Comparison of ENCODE assay signal across 34 mouse cellular contexts in genomic region chr6:129383466-129383865, GRCm38 (mm10). TPM values are rescaled to one million over a fixed set of nuclear protein-coding genes. Genes with fewer than 3 reads are reported as not detected.
DNase-seq lines count a peak whose midpoint lies in the region; ATAC-seq and TF ChIP-seq lines count a peak whose summit lies in the region.
"Had no signal": no experiment of that assay in that cellular context is flagged by ENCODE, and none has a peak within 500 bp of the region (broad histone marks: within the 10 kb centered on the region; RNA-seq: fewer than 3 reads in every experiment).

No protein-coding gene starts in this region.

- TF ChIP-seq POLR2A in kidney, adult 2 months (IDR thresholded peaks at IDR 0.05; ENCODE audit: low read depth, low read length) = no peak
- TF ChIP-seq POLR2A in lung, adult 2 months (IDR thresholded peaks at IDR 0.05; ENCODE audit: borderline replicate concordance, extremely low read depth, low read depth, low read length) = no peak
- TF ChIP-seq POLR2A in myocyte (IDR thresholded peaks at IDR 0.05; ENCODE audit: insufficient read length, low read depth) = no peak

- no peak overlapping the region for H3K9ac ChIP-seq in lung, embryonic 14.5 days
- H3K9ac ChIP-seq: forebrain, embryonic 15.5 days; heart, embryonic 12.5 days; hindbrain, embryonic 15.5 days; limb, embryonic 13.5 days; liver, embryonic 12.5 days; liver, postnatal 0 days; midbrain, embryonic 13.5 days had no signal

- 51% methylated on average over 3 of the region's 3 CpGs for whole genome bisulfite sequencing in kidney, adult 2 months
- 36% methylated on average over 3 of the region's 3 CpGs for WGBS in lung, embryonic 14.5 days
- 58% methylated on average over 3 of the region's 3 CpGs for WGBS in lung, adult 2 months

- no peaks in the 10 kb centered on the region for H3K79me2 ChIP-seq in myocyte (ENCODE audit: control insufficient read depth, insufficient read depth)

- peak; percentile 54; the same call in 1 of the 2 replicates for ATAC-seq in lung, embryonic 14.5 days (ENCODE audit: insufficient read depth)
- ATAC-seq: forebrain, embryonic 15.5 days; inflammation-experienced regulatory T-cells, adult 6 months; liver, embryonic 12.5 days; liver, postnatal 0 days; midbrain, embryonic 13.5 days had no signal

- H3K27ac ChIP-seq in kidney, adult 2 months (ENCODE audit: insufficient read depth, low read depth, low read length) = no peak overlapping the region
- no peak overlapping the region for H3K27ac ChIP-seq in lung, embryonic 14.5 days (ENCODE audit: low read depth)
- H3K27ac ChIP-seq: forebrain, embryonic 10.5 days; forebrain, embryonic 15.5 days; heart, adult 2 months; hindbrain, embryonic 10.5 days; hindbrain, embryonic 15.5 days; limb, embryonic 13.5 days; liver, embryonic 12.5 days; macrophage; midbrain, embryonic 13.5 days had no signal

- peak; percentile 46 for DNase-seq in kidney, postnatal 10 days
- no peak for DNase-seq in kidney, adult 2 months
- peak; percentile 43 for DNase-seq in lung, embryonic 14.5 days
- no peak for DNase-seq in lung, adult 2 months
- DNase-seq in NIH3T3 (ENCODE audit: low read depth) = peak; percentile 10
- no peak for DNase-seq in ovary, adult 18-20 months (ENCODE audit: low spot score)
- DNase-seq: adrenal gland, adult 8-10 months; cerebellum, adult 8-10 months; cerebellum, postnatal 25 days; heart, adult 2 months; liver, postnatal 0 days; lung, postnatal 10 days; retina, postnatal 1 day; right cerebral cortex, postnatal 14 days; thymus, postnatal 4 days had no signal

- no peaks in the 10 kb centered on the region for H3K36me3 ChIP-seq in kidney, adult 2 months (ENCODE audit: control insufficient read depth, insufficient read depth, low read length)
- H3K36me3 ChIP-seq in lung, embryonic 14.5 days (ENCODE audit: insufficient read depth) = no peaks in the 10 kb centered on the region
- no peaks in the 10 kb centered on the region for H3K36me3 ChIP-seq in myocyte (ENCODE audit: control insufficient read depth, insufficient read depth)
- H3K36me3 ChIP-seq: forebrain, embryonic 10.5 days; forebrain, embryonic 15.5 days; heart, embryonic 12.5 days; hindbrain, embryonic 10.5 days; hindbrain, embryonic 15.5 days; limb, embryonic 13.5 days; liver, embryonic 12.5 days; midbrain, embryonic 13.5 days had no signal

- H3K4me3 ChIP-seq in kidney, adult 2 months (ENCODE audit: insufficient read depth, low read depth, low read length) = no peak overlapping the region
- no peak overlapping the region for H3K4me3 ChIP-seq in lung, embryonic 14.5 days (ENCODE audit: low read depth, low read length)
- no peak overlapping the region for H3K4me3 ChIP-seq in lung, adult 2 months (replicated peaks; ENCODE audit: extremely low read depth, low read depth, low read length)
- H3K4me3 ChIP-seq in myocyte = no peak overlapping the region
- H3K4me3 ChIP-seq: forebrain, embryonic 10.5 days; forebrain, embryonic 15.5 days; heart, adult 2 months; heart, embryonic 12.5 days; hindbrain, embryonic 10.5 days; hindbrain, embryonic 15.5 days; limb, embryonic 13.5 days; liver, embryonic 12.5 days; midbrain, embryonic 13.5 days had no signal

- no peak overlapping the region for H3ac ChIP-seq in myocyte (ENCODE audit: control insufficient read depth, insufficient read length)

- peaks cover 4% of the 10 kb centered on the region; the same call in 1 of the 2 replicates for H3K4me1 ChIP-seq in kidney, adult 2 months (ENCODE audit: control insufficient read depth, insufficient read depth, low read length)
- H3K4me1 ChIP-seq in lung, embryonic 14.5 days (ENCODE audit: insufficient read depth) = 0 out of 2 replicates have a peak, but pooled peaks cover 3% of the 10 kb centered on the region
- no peaks in the 10 kb centered on the region for H3K4me1 ChIP-seq in lung, adult 2 months (ENCODE audit: control insufficient read depth, insufficient read depth, low read length)
- H3K4me1 ChIP-seq: forebrain, embryonic 15.5 days; hindbrain, embryonic 15.5 days; limb, embryonic 13.5 days; liver, embryonic 12.5 days had no signal

- no peaks in the 10 kb centered on the region for H3K27me3 ChIP-seq in kidney, adult 2 months (replicated peaks; ENCODE audit: control insufficient read depth, insufficient read depth, low read length)
- H3K27me3 ChIP-seq in lung, embryonic 14.5 days (ENCODE audit: insufficient read depth, low read length) = no peaks in the 10 kb centered on the region
- no peaks in the 10 kb centered on the region for H3K27me3 ChIP-seq in myocyte (ENCODE audit: control insufficient read depth, insufficient read depth, insufficient read length)
- H3K27me3 ChIP-seq: forebrain, embryonic 15.5 days; heart, embryonic 12.5 days; hindbrain, embryonic 15.5 days; limb, embryonic 13.5 days; liver, embryonic 12.5 days; midbrain, embryonic 13.5 days had no signal

- no peak overlapping the region for H3K4me2 ChIP-seq in lung, embryonic 14.5 days
- H3K4me2 ChIP-seq in myocyte (ENCODE audit: low read depth) = no peak overlapping the region
- H3K4me2 ChIP-seq: forebrain, embryonic 15.5 days; heart, embryonic 12.5 days; hindbrain, embryonic 15.5 days; limb, embryonic 13.5 days; liver, embryonic 12.5 days; midbrain, embryonic 13.5 days had no signal

- TF ChIP-seq CTCF in kidney, adult 2 months (conservative IDR thresholded peaks at IDR 0.05; ENCODE audit: insufficient read depth, insufficient read length, low read depth, low read length) = no peak
- no peak for TF ChIP-seq CTCF in lung, embryonic 14.5 days (IDR thresholded peaks at IDR 0.05; ENCODE audit: low read depth)
- no peak for TF ChIP-seq CTCF in lung, adult 2 months (IDR thresholded peaks at IDR 0.05; ENCODE audit: insufficient read depth, low read length)

- no peaks in the 10 kb centered on the region for H3K9me3 ChIP-seq in lung, embryonic 14.5 days (ENCODE audit: low read depth, low read length)
- H3K9me3 ChIP-seq: forebrain, embryonic 10.5 days; forebrain, embryonic 15.5 days; heart, embryonic 12.5 days; hindbrain, embryonic 10.5 days; hindbrain, embryonic 15.5 days; limb, embryonic 13.5 days; liver, embryonic 12.5 days; midbrain, embryonic 13.5 days had no signal

TF ChIP-seq in myocyte, 11 proteins besides CTCF, POLR2A, EP300 and RAD21:
- TF ChIP-seq CEBPB (IDR thresholded peaks at IDR 0.05; ENCODE audit: insufficient read depth, poor library complexity, severe bottlenecking) (no peak), TCF12 (IDR thresholded peaks at IDR 0.05; ENCODE audit: insufficient read depth, poor library complexity, severe bottlenecking) (no peak), USF1 (IDR thresholded peaks at IDR 0.05; ENCODE audit: low read depth) (peak; percentile 73), MYOD1 (IDR thresholded peaks at IDR 0.05; ENCODE audit: control insufficient read depth in 1 of 3, insufficient read length in 2 of 3, low read depth in 2 of 3) (peak in 1 of 3 experiments; percentile 12), POLR2AphosphoS2 (IDR thresholded peaks at IDR 0.05; ENCODE audit: insufficient read length, low read depth) (no peak), TCF3 (IDR thresholded peaks at IDR 0.05; ENCODE audit: insufficient read length, low read depth) (no peak), SRF (IDR thresholded peaks at IDR 0.05; ENCODE audit: control insufficient read depth, insufficient read length, low read depth) (no peak), MYOG (IDR thresholded peaks at IDR 0.05; ENCODE audit: control insufficient read depth in 1 of 3, insufficient read depth in 1 of 3, insufficient read length in 2 of 3, low read depth in 2 of 3) (no peak), REST (IDR thresholded peaks at IDR 0.05; ENCODE audit: insufficient read depth, insufficient read length) (no peak)

RNA-seq across cellular contexts. Expression of gene Clec12b, which starts 2.2 kb away (rescaled TPM):
- polyA plus RNA-seq in kidney, adult 2 months (2012; rRNA removed) = 0.06 and 0.12 TPM in 2 replicates
- polyA plus RNA-seq in lung, embryonic 14.5 days (2014; fragmentation: Nextera tagmentation; extraction: Ambion mirVana) = 0.12 and 0.20 TPM in 2 replicates
- polyA plus RNA-seq in lung, adult 2 months (2012; rRNA removed) = 1.2 and 1.5 TPM in 2 replicates
- polyA plus RNA-seq in myocyte (2012; fragmentation: generic; extraction: Trizol) = not detected
- polyA plus RNA-seq: embryonic facial prominence, embryonic 11.5 days; forebrain, embryonic 10.5 days; hindbrain, embryonic 10.5 days; inflammation-experienced regulatory T-cells, adult 6 months; kidney, embryonic 14.5 days; large intestine, adult 2 months; liver, embryonic 12.5 days; macrophage; small intestine, adult 2 months; stomach, embryonic 16.5 days had no signal

RNA-seq across cellular contexts. Expression of gene Clec1b, which starts 13.6 kb away (rescaled TPM):
- 0.24 and 0.41 TPM in 2 replicates for polyA plus RNA-seq in kidney, adult 2 months (2012; rRNA removed)
- polyA plus RNA-seq in lung, embryonic 14.5 days (2014; fragmentation: Nextera tagmentation; extraction: Ambion mirVana) = 3.7 and 5.0 TPM in 2 replicates
- 1.9 and 2.7 TPM in 2 replicates for polyA plus RNA-seq in lung, adult 2 months (2012; rRNA removed)
- polyA plus RNA-seq in myocyte (2012; fragmentation: generic; extraction: Trizol) = not detected
- polyA plus RNA-seq: frontal cortex, adult 2 months had no signal

RNA-seq across cellular contexts. Expression of gene Clec9a, which starts 25.2 kb away (rescaled TPM):
- 0.42 and 0.86 TPM in 2 replicates for polyA plus RNA-seq in kidney, adult 2 months (2012; rRNA removed)
- polyA plus RNA-seq in lung, embryonic 14.5 days (2014; fragmentation: Nextera tagmentation; extraction: Ambion mirVana) = 0.87 and 1.1 TPM in 2 replicates
- polyA plus RNA-seq in lung, adult 2 months (2012; rRNA removed) = 2.2 and 2.7 TPM in 2 replicates
- not detected for polyA plus RNA-seq in myocyte (2012; fragmentation: generic; extraction: Trizol)
- polyA plus RNA-seq: frontal cortex, adult 2 months; inflammation-experienced regulatory T-cells, adult 6 months had no signal

RNA-seq across cellular contexts. Expression of gene Clec12a, which starts 41.0 kb away (rescaled TPM):
- 0.34 and 0.63 TPM in 2 replicates for polyA plus RNA-seq in kidney, adult 2 months (2012; rRNA removed)
- polyA plus RNA-seq in lung, embryonic 14.5 days (2014; fragmentation: Nextera tagmentation; extraction: Ambion mirVana) = 2.7 and 2.8 TPM in 2 replicates
- polyA plus RNA-seq in lung, adult 2 months (2012; rRNA removed) = 1.9 and 4.6 TPM in 2 replicates
- not detected for polyA plus RNA-seq in myocyte (2012; fragmentation: generic; extraction: Trizol)

RNA-seq across cellular contexts. Expression of gene 4922502D21Rik, which starts 51.9 kb away (rescaled TPM):
- 0.09 and 0.12 TPM in 2 replicates for polyA plus RNA-seq in kidney, adult 2 months (2012; rRNA removed)
- not detected in 2 replicates for polyA plus RNA-seq in lung, embryonic 14.5 days (2014; fragmentation: Nextera tagmentation; extraction: Ambion mirVana)
- polyA plus RNA-seq in lung, adult 2 months (2012; rRNA removed) = not detected in 2 replicates
- not detected for polyA plus RNA-seq in myocyte (2012; fragmentation: generic; extraction: Trizol)
- polyA plus RNA-seq: embryonic facial prominence, embryonic 11.5 days; forebrain, embryonic 10.5 days; forebrain, embryonic 15.5 days; frontal cortex, adult 2 months; heart, embryonic 12.5 days; heart, postnatal 0 days; hindbrain, embryonic 10.5 days; hindbrain, embryonic 15.5 days; inflammation-experienced regulatory T-cells, adult 6 months; kidney, embryonic 14.5 days; large intestine, adult 2 months; limb, embryonic 13.5 days; liver, embryonic 12.5 days; liver, postnatal 0 days; macrophage; midbrain, embryonic 13.5 days; neural tube, embryonic 14.5 days; small intestine, adult 2 months; stomach, embryonic 16.5 days had no signal

Comparison
In these comparisons a context has a peak if more than half of its experiments do, and no peak if none do; other contexts are left out.
1. DNase-seq: peak in kidney, postnatal 10 days (single experiment), lung, embryonic 14.5 days (single experiment) and NIH3T3 (single experiment); none in kidney, adult 2 months (single experiment), lung, adult 2 months (single experiment) and ovary, adult 18-20 months (single experiment).